Mouse (Mus musculus) forelimb bud, embryonic 11.5 days (tissue): ENCODE results near the gene Anapc15.

Source experiments
- DNase-seq: peaks from one replicate; pipeline ENCODE4 v3.0.0-alpha.2; 2012; ENCODE audit warnings: low read depth, low spot score

The Anapc15 gene

DNA sequence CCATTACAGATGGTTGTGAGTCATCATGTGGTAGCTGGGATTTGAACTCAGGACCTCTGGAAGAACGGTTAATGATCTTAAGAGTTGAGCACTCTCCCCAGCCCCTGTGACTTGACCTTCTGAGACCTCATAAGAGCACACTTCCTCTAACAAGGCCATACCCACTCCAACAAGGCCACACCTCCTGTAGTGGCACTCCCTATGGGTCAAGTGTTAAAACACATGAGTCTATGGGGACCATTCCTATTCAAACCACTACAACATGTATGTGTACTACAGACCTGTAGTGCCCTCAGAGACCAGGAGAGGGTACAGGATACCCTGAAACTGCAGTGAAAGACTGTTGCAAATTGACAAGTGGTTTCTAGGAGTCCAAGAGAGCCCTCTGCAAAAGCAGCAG lies 15.6 kb upstream of the Anapc15 start:
- DNase-seq = no peak

DNA sequence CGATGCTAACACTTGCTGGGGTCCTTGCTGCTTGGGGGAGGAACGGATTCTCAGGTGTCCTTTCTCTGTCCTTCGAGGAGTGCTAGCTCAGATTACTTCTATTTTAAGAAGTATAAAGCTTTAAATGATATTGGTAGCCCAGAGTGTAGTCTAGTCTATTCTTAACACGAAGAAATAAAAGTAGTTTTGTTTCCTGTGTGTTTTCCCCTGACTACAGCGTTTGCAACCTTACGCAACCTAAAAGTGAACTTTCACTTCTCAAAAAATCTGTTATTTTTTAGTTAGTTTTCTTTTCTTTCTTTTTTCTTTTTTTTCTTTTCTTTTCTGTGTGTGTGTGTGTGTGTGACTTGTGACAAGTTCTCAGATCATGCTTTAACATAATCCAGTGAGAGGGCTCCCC lies 11.8 kb upstream of the Anapc15 start:
- no peak for DNase-seq

DNA sequence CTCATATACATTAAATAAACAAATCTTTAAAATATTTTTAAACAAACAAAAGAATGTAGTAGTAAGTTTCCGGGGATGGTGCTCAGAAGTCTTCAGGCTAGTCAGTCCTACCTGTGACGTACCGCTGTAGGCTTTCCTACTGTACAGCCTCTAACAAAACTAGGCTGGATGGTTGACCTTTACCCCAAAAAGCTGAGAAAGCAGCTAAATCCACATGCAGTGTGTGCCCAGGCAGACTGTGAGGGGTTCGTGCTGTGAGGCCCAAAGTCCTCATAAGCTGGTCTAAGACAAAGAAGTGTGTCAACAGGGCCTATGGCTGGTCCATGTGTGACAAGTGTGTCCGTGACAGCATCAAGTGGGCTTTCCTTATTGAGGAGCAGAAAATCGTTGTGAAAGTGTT lies 10.7 kb upstream of the Anapc15 start:
- no peak for DNase-seq

DNA sequence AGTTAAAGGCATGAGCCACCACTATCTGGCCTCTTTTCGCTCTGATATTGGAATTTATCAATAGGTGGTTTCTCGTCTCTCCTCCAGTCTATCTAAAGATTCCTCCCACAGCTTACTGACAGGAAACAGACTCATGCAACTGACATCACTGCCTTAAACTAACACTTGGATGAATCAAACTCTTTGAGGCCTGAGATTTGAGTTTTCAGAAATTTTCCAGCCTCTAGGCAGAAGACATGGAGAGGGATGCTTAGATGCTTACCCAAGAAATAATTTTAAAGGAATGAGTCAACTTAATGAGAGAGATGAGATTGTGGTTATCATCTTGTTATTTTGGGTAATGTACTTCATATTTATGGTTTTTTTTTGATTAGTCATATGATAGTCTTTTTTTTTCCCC lies 9.7 kb upstream of the Anapc15 start:
- DNase-seq = no peak

DNA sequence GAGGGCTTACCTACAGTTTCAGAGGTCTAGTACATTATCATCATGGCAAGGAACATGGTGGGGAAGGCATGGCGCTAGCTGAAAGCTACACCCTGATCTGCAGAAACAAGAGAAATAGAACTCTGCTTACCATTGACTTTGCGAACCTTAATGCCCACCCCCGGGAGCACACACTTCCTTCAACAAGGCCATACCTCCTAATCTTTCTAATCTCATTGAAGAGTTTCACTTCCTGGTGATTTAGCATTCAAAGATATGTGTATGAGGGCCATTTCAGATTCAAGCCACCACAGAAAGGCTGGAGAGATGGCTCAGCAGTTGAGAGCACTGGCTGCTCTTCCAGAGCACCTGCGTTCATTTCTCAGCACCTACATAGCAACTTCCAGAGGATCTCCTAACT lies 6.4 kb upstream of the Anapc15 start, which contains the start of gene Folr2:
Folr2 (minus strand) TSS at position 101 of the 400 bp plus-strand sequence.
- no peak for DNase-seq

GRCm38 (mm10) chr7:101858362-101858761 lies 5.2 kb upstream of the Anapc15 start:
- no peak for DNase-seq

DNA sequence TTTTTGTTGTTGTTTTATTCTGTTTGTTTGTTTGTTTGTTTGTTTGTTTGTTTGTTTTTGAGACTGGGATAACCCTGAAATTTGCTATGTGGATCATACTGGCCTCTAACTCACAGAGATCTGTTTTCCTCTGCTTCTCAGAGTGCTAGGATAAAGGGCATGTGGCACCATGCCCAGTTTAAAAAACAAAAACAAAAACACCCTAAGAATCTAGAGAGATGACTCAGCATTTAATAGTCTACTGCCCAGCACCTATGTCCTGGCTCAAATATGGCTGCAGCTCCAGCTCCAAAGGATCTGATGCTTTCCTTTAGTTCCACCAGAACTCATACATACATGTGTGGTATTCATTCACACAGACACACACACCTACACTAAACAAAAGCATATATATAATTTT lies 2.5 kb upstream of the Anapc15 start:
- DNase-seq = no peak

DNA sequence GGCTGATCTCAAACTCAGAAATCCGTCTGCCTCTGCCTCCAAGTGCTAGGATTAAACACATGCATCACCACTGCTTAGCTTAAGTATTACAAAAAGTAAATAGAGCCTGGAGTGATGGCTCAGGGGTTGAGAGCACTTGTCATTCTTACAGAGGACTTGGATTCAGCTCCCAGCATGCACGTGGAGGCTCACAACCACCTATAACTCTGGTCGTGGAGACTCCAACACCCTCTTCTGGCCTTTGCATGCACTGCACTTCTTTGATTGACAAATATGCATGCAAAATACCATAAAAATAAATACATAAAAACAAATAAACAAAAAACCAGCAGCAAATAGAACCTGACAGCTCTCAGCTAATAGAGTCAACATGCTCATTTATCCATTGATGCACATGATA lies 1.2 kb upstream of the Anapc15 start:
- no peak for DNase-seq

DNA sequence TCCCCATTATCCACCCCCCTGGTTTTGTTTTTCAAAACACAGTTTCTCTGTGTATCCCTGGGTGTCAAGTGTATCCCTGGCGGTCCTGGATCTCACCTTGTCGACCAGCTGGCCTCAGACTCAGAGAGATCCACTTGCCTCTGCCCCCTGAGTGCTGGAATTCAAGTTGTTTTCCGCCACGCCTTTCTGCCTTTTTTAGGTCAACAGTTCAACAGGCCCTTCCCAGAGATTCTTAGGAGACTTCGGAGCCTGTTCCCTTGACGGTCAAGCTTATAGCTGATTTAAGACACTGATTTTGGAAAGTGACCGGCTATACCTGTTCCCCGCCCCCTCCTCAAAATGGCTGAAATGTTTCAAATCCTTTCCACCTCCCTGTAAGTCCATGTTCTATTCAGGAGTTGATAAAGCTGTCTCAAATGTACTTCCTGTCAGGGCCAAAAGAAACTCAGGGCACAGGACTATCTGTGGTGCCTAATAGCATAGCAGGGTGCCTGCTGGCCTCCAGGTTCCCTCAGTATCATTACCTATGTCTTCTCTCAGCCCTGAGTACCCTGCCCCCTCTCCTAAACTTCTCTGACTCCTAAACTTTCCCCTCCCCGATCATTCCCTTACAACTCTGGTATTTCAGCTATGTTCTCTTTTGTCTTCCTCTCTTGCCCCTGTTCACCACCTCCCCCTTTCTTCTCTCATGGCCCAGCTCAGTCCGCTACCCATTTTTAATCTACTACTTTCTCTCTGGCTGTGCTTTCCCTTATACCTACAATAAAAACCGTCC lies 3.2 kb downstream of the Anapc15 start:
- DNase-seq = no peak

- DNase-seq = no peak
These were observed 4.0 kb downstream of the Anapc15 start for GRCm38 (mm10) chr7:101867482-101867881.

DNA sequence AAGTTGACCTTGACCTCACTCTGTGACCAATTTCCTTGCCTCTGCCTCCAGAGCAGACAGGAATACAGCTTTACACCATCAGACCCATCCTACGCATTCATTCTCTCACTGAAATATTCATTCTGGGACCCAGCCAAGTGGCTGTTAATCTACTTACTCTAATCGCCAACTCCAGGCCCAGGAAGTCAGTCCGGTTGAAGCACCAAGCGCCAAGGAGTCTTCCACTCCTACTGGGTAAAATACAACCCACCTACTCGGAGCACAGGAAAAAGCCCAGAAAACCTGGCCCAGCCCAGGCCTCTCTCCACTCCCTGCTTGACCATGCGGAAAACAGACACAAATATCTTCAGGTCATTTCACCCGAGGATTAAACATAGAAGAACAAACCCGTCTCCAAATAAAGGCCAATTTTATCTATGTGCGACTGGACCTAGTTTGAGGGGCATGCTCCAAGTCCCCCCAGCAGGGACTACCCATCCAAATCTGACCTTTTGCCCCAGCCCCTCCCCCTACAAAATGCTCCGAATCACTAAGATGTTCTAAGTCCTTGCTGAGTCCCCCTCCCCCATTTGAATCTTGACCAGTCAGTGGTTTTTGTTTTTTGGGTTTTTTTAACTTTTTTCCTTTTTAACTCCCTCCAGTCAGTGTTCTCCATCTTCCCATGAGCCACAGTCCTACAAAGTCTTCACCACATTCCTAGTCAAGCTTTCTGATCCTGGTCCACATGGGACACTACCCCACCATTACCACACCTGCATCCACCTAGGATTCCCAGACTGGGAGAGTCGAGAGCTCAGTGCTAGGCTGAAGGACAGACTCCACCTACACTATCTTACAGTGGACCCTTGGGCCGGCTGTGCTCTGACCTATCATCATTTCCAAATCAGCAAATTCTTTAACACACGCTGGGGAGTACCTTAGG lies 5.0 kb downstream of the Anapc15 start:
- no peak for DNase-seq

- DNase-seq = no peak
These were observed 5.6 kb downstream of the Anapc15 start for GRCm38 (mm10) chr7:101869163-101869500.

GRCm38 (mm10) chr7:101870629-101871028 lies 7.1 kb downstream of the Anapc15 start, which contains the start of gene Folr1:
Folr1 (minus strand) TSS chr7:101870788.
- no peak for DNase-seq

GRCm38 (mm10) chr7:101871296-101871695 lies 7.8 kb downstream of the Anapc15 start:
- no peak for DNase-seq

DNA sequence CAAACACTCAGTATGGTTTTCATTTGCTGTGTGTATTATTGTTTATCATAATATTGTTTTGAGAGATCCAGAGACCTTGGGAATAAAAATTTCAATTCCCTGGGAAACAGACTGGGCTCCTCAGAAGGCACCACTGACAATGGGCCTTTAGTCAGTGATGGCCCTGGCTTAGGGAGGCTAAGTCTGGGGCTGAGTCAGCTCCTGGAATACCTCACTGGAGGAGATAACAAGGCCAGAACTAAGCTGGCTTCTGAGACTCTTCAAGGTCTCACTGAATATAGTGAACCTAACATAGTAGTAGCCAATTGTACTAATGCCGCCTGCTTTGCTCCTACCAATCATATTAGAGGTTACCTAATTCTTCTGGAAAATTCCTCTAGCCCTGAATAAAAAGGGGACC lies 12.5 kb downstream of the Anapc15 start:
- no peak for DNase-seq

- no peak for DNase-seq
These were observed 17.3 kb downstream of the Anapc15 start for GRCm38 (mm10) chr7:101880855-101881254.

GRCm38 (mm10) chr7:101882413-101883154 lies 19.1 kb downstream of the Anapc15 start:
- DNase-seq = no peak

DNA sequence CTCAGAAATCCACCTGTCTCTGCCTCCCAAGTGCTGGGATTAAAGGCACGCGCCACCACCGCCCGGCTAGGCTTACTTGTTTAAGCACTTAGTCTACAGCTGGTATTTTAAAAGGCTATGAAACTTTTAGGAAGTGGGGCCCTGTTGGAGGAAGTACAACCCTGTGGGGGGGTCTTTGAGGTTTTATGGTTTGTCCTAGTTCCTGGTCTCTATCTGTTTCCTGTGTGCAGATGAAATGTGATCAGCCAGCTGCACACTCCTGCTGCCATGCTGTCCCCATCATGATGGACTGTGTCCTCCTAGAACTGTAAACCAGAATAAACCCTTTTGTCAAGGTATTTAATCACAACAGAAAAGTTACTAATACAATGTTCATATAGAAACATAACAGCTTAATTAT lies 20.6 kb downstream of the Anapc15 start:
- DNase-seq = no peak

GRCm38 (mm10) chr7:101886274-101886673 lies 22.8 kb downstream of the Anapc15 start:
- DNase-seq = no peak

GRCm38 (mm10) chr7:101888460-101888859 lies 24.9 kb downstream of the Anapc15 start:
- no peak for DNase-seq

DNA sequence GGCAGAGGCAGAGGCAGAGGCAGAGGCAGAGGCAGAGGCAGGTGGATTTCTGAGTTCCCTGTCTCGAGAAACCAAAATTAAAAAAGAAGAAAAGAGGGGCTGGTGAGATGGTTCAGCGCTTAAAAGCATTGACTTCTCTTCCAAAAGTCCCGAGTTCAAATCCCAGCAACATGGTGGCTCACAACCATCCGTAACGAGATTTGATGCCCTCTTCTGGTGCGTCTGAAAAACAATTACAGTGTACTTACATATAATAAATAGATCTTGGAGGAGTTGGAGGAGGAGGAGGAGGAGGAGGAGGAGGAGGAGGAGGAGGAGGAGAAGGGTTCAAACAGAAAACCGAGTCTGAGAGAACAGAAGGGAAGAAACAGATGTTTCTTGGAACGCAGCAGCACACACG lies 32.2 kb downstream of the Anapc15 start:
- DNase-seq = no peak
